Mouse (Mus musculus): ENCODE data around the gene Ficd.

Ficd gene

GRCm38 (mm10) chr5:113735345-113736112 lies at the start of gene Ficd:
Gene Ficd (plus strand): TSS chr5:113735803.
- DNase-seq (ENCODE audit: low spot score in 2 of 2) = peak; percentile 83 to 89

DNA sequence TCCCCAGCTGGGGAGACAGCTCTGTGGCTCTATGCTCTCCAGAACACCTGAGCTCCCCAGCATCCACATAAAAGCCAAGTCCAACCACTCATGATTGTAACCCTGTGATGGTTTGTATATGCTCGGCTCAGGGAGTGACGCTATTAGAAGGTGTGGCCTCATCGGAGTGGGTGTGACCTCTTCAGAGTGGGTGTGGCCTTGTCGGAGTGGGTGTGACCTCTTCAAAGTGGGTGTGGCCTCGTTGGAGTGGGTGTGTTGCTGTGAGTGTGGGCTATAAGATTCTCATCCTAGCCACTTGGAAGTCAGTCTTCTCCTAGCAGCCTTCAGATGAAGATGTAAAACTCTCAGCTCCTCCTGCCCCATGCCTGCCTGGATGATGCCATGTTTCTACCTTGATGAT lies 48.1 kb upstream of the Ficd start:
- no peak for DNase-seq (ENCODE audit: low spot score in 2 of 2)

DNA sequence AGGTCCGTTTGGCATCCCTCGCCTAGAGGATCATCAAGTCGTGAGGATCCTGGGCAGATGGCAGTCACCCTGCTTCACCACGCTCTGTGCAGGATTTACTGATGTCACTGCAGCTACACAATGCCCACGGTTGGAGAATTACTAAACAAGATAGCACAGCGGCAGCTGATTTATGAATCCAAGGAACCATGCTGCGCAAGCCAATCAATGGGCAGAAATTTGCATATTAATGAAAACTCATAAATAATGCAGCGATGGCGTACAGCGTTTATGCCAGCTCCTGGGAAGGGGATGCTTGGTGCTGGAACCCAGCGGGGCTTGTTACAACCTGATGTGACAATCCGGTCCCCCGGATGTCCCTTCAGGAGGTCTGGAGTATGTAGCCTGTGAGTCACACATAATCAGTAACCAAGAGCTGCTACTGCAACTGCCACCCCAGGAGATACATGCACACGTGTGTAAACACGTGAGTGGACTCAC lies 45.5 kb upstream of the Ficd start:
- no peak for DNase-seq (ENCODE audit: low spot score in 2 of 2)

DNA sequence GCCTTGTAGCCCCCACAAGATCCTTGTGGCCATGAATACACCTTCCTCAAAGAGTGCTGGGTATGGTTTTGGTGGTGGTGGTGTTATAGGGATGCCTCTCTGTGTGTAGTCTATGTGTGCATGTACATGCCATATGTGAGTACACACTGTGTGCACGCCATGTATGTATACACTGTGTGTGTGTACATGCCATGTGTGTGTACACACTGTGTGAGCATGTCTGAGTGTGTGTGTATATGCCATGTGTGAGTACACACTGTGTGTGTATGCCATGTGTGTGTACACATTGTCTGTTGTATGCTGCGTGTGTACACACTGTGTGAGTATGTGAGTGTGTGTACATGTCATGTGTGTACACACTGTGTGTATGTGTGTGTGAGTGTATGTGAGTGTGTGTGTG lies 44.7 kb upstream of the Ficd start:
- DNase-seq (ENCODE audit: low spot score in 2 of 2) = no peak

GRCm38 (mm10) chr5:113693196-113693755 lies 42.3 kb upstream of the Ficd start:
- no peak for DNase-seq (ENCODE audit: low spot score in 2 of 2)

GRCm38 (mm10) chr5:113694000-113694399 lies 41.6 kb upstream of the Ficd start:
- DNase-seq (ENCODE audit: low spot score in 2 of 2) = no peak

GRCm38 (mm10) chr5:113694415-113694814 lies 41.2 kb upstream of the Ficd start:
- no peak for DNase-seq (ENCODE audit: low spot score in 2 of 2)

DNA sequence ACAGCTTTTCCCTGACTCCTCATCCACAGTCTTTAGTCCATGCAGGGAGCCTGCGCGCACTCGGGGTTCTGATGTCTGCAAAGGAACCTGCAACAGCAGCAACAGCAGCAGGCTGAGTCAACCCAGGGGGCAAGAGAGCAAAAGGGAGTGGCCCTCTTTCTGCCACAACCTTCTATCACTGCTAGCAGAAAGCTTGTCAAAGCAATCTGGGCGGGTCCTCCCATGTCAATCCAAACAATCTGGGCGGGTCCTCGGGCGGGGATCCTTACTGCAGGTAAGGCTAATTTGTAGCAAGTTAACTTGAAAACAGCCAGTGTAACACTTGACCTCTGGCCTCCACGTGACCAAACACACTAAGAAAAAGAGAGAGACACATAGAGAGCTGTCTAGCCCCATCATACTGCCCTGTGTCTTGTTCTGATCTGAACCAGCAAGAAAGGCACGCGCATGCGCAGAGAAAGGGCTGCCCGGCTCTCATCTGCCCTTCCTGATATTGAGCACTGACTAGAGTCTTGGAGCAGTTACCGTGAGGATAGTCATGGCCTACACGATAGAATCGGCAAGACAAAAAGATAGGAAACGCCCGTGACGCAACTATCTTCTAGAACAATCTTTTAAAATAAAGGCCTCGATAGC lies 35.1 kb upstream of the Ficd start:
- DNase-seq (ENCODE audit: low spot score in 2 of 2) = no peak

DNA sequence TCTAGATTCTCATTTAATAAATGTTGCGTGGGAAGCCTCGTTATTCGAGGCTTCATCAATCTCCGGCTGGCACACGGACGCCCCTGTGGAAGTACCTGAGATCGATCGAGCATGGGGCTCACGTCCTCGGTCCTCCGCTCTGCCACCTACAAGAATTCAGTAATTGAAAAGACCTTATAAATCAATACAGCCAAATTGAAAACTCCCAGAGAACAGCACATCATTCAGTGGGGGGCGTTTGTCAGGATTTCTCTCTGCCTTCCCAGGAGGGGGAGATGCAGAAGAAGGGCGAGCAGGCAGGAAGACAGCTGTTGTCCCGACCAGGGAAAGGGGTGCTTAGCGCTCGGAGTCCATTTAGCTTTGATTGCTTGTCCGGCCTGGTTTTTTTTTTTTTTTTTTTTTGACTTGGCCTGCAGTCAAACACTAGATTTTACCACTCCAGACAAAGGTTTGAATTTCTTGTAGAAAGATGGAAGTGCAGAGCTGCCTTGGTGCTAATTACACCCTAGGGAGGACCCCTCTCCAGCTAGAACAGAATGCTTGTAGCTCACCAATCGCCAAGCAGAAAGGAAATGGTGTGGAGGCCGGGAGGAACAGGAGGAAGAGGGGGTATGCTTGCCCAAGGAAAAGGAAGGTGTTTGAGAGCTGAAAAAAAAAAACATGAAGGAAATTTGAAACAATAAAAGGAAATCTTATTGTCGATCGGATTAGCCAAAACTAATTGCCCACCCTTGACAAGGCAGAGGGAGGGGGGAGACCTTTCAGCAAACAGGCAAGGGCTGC lies 31.6 kb upstream of the Ficd start:
- DNase-seq (ENCODE audit: low spot score in 2 of 2) = no peak

DNA sequence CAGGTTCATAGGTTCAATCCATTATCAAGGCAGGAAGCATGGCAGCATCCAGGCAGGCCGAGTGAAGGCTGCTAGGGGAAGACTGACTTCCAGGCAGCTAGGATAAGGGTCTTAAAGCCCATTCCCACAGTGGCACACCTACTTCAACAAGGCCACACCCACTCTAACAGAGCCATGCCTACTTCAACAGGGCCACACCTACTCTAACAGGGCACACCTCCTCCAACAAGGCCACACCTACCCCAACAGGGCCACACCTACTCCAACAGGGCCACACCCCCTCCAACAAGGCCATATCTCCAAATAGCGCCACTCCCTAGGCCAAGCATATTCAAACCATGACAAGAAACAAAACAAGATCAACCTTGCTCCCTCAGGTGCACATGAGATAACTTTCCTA lies 22.7 kb upstream of the Ficd start:
- no peak for DNase-seq (ENCODE audit: low spot score in 2 of 2)

DNA sequence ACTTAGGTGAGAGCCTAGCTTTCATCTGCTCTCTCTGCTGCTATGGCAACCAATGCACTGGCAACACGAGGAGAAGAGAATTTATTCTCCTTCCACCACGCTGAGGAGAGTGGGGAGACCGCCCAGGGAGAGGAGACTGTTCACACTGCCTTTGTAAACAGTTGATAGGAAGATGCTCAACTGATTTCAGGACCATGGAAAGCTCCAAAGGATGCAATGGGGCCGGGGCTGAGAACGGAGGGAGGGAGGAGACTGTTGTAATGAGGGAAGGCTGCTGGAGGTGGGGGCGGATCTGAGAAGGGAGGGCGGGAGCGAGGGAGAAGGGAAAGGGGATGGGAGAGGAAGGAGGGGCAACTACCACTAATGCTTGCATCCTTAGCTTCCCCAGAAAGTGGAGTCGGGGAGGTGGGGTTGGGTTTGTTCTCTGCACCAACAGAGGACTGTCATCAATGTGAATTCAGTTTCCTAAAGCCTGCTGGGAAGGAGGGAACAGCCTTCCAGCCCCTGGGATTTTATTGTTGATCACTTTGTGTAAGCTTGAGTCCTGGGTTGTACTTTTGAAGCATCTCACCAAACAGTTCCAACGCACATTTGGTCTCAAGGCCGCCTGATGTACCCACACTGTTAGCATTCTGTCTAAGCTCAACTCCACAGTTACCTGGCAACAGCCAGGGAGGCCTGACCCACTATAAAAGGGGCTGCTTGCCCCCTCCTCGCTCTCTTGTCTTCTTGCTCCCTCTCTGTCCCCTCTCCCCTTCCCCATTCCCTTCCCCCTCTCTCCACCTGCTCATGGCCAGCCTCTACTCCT lies 18.8 kb upstream of the Ficd start:
- DNase-seq (ENCODE audit: low spot score in 2 of 2) = no peak

DNA sequence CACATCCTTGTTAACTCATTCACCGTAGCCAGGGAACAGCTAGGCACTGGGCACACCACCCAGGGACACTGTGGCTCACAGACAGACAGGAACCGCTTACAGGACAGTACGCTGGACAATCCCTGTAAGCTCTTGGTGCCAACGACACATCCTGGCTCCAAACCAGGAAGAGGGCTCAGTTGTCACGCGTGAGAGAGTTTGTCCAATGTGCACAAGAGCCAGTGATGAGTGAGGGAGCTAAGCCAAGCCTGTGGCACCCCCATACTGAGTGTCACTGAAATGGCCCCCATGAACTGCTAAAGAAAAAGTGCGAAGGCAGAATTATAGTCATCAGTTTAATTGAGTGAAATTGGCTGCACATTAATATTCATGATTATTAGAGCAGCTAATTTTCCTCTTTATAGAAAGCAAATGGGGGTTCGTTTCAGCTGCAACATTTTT lies 16.4 kb upstream of the Ficd start:
- no peak for DNase-seq (ENCODE audit: low spot score in 2 of 2)

- DNase-seq (ENCODE audit: low spot score in 2 of 2) = no peak
These were observed 13.2 kb upstream of the Ficd start for GRCm38 (mm10) chr5:113722224-113723013.

DNA sequence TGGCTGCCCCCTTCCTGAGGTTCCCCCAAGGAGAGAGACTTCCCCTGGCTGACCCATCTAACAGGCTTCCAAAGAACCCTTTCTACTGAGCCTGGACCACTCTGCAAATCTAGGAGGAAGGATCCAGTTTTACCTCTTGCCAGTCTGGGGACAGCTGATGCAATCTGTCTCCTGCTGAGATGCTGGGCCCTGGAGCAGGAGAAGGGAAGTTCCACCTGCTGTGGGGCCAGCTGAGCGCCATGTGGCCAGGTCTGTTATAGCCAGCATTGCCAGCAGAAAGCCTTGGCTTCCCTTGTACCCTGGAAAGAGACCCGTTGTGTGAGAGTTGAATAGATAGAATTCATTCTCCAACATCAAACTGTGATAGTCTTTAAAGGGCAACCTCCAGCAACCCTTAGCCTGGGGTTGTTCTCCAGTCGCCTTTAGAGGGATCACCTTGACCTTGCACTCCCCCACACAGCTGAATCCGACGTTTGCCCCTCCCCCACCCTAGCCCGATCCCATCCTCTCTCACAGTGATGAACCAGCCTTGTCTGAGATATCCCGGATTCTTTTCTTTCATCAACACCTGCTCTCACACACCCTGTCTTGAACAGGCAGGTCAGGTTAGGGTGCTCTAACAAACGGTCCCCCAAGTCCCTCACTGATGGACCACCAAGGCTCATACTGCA lies 11.9 kb upstream of the Ficd start:
- DNase-seq (ENCODE audit: low spot score in 2 of 2) = no peak

DNA sequence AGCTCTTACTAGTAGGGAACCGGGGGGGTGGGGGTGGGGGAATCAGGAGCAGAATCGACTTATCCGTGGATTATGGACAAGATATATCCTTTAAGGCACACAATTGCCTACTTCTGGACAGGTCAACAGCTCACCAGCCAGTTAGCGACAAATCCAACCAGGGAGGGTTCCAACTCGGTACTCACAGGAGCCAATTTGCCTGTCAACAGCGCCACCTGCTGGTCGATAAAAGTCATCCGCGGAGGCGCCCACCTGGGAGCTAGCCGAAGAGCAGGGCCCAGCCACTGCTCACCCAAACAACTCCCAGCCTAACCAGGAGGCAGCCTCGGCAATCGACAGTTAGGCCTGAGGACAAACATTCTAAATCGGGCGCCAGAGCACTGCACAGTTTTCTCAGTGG lies 11.2 kb upstream of the Ficd start, which contains the start of gene 1700069L16Rik:
Gene 1700069L16Rik (minus strand): TSS at position 327 of the 400 bp plus-strand sequence.
- peak; percentile 36 to 70 for DNase-seq (ENCODE audit: low spot score in 2 of 2)

DNA sequence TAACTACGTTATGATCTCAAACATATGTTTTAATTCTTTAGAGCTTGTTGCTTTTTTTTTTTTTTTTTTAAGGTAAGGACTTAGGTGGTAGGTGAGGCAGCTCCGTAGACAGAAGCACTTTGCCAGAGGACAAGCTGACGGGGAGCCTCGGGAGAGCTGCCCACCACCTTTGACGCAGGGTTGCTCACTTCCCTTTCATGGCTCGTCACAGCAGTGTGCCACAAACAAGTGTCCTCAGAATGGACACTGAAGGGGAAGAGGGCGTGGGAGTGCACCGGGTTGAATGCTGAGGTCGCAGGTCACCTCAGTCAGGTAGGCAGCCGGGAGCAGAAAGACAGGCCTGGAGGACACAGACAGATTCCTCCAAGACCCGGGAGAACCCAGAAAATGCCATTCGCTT lies 10.2 kb upstream of the Ficd start:
- DNase-seq (ENCODE audit: low spot score in 2 of 2) = no peak

GRCm38 (mm10) chr5:113726618-113727017 lies 9.0 kb upstream of the Ficd start:
- DNase-seq (ENCODE audit: low spot score in 2 of 2) = no peak

- DNase-seq (ENCODE audit: low spot score in 2 of 2) = no peak
These were observed 8.4 kb upstream of the Ficd start for GRCm38 (mm10) chr5:113727238-113727637.

DNA sequence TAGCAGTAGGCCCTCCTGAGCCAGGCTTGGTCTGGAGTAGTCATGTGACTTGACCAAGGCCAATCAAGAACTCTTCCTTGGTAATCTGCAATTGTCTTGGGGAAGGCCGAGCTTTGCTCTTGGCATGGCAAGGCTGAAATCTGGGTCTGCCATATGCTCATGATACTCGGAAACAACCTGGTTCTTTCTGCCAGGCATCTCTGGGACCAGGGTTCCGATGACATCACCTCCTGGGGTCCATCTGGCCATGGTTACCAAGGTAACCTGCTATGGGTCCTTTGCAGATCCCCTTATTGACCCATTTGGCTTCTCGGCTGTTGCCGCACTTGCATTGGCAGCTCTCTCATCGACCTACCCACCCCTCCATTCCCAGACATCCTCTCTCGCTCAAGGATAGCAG lies 7.6 kb upstream of the Ficd start:
- no peak for DNase-seq (ENCODE audit: low spot score in 2 of 2)

GRCm38 (mm10) chr5:113728691-113729090 lies 6.9 kb upstream of the Ficd start:
- no peak for DNase-seq (ENCODE audit: low spot score in 2 of 2)
